Mouse (Mus musculus) heart, postnatal 36 days (tissue): ENCODE data around the gene Slc25a35. TPM values are rescaled to one million over a fixed set of nuclear protein-coding genes. Genes with fewer than 3 reads are reported as not detected.
"Not testable (repeated sequence)": the region's sequence is repeated elsewhere in the genome, so short reads cannot be mapped to it uniquely, and the experiment has no call there.

Source experiments
- DNase-seq, 2 experiments: peaks; one replicate each; pipeline ENCODE4 v3.0.0; 2021 to 2022
- intact Hi-C: fragments of 180-260 bp; cut with DNase I; formaldehyde crosslinking; loops from one replicate; pipeline ENCODE4 v1.15.1; 2025
- total RNA-seq, 2 experiments: library from RNA; stranded (reverse); gene quantifications; 2 replicates each; pipeline ENCODE4 v1.2.3; 2021

The Slc25a35 gene
- 1 to 10 TPM; 5.0 to 5.8 TPM for total RNA-seq

DNA sequence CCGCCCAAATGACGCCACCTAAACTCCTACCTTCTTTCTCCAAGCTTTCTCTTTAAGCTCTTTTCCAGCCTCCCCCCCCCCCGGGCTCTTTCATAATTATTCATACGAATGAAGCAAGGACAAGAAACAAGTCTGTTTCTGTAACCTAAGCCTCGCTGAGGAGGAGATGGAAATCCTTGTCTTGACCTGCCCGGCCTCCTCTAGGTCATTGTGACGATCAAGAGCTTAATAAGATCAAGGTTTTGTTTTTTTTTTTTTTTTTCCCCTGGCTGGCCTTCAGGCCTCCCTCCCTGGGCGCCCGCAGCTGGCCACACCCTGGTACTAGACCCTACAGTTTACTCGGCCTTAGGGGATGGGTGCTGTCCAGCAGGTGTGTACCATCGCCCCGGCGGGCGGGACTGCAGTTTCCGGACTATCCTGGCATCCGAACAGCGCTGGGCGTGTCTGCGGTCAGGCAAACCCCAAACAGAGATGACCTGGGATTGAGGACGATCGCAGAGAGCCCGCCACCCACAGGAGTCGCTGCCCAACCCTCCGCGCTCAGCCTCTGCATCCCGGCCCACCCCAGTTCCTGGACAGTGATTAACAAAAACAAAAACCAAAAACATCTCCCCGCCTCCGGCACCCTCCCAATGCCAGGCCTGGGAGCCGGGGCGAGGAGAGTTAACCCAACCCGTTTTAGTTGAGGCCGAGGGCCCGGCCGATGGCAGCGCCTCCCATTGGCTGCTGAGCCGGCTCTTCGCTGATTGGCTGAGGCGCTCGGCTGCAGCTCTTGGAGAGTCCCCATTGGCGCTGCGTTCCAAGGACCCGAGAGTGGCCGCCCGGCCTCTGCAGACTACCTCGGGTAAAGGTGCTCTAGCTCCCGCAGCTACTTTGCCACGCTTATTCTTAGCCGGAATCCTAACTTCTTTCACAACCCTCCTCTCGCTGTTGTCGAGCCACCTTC, at the start of gene Slc25a35:
Gene Slc25a35, plus strand, starts transcription at position 795 of the 946 bp plus-strand sequence.
- DNase-seq: peak; percentile 86 to 93

GRCm38 (mm10) chr11:68923191-68923590, 44.7 kb upstream of the Slc25a35 start:
- no peak for DNase-seq
- intact Hi-C loops: no loop called here

More for the DNA sequence above, at the start of gene Slc25a35:
- intact Hi-C loops: loop anchor here (1.0 to 5.0 kb wide), 3 partner anchors 15 to 69 kb away; no protein-coding TSS in a partner anchor

DNA sequence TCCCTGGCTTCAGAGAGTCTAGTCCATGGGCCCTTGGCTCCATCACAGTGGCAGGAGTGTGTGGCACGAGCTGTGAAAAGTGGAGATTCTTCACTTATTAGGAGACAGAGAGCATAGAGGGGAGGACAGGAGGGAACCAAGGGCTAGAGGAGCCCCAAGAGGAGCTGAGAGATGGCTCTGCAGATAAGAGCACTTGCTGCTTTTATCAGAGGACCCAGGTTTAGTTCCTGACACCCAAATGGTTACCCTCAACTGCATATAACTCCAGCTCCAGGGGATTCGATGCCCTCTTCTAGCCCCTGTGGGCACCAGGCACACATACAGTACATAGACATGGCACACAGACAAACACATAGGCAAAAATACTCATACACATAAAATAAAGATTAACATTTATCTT, 43.2 kb upstream of the Slc25a35 start:
- no peak for DNase-seq
- intact Hi-C loops: no loop called here

DNA sequence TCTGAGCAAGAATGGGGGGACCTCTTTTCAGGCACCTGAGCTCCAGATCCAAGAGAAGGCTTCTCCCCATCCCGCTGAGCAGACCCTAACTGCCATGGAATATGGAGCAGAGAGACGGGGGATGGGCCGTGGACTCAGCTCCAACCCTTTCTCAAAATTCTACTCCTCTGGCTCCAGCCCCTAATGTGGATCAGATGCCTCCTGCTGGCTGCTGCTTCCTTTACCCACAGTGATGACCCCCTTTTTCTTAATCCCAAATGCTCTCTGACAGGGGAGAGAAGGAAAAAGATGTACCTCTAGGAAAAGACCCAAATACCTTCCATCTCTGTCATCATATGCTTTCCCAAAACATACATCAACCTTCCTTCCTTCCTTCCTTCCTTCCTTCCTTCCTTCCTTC, 41.0 kb upstream of the Slc25a35 start, which contains the start of gene Odf4:
Gene Odf4, minus strand, starts transcription at position 101 of the 400 bp plus-strand sequence.
- DNase-seq: no peak
- intact Hi-C loops: no loop called here

- intact Hi-C loops: no loop called here
- DNase-seq: no peak
Observed at GRCm38 (mm10) chr11:68929947-68930346, 38.0 kb upstream of the Slc25a35 start.

DNA sequence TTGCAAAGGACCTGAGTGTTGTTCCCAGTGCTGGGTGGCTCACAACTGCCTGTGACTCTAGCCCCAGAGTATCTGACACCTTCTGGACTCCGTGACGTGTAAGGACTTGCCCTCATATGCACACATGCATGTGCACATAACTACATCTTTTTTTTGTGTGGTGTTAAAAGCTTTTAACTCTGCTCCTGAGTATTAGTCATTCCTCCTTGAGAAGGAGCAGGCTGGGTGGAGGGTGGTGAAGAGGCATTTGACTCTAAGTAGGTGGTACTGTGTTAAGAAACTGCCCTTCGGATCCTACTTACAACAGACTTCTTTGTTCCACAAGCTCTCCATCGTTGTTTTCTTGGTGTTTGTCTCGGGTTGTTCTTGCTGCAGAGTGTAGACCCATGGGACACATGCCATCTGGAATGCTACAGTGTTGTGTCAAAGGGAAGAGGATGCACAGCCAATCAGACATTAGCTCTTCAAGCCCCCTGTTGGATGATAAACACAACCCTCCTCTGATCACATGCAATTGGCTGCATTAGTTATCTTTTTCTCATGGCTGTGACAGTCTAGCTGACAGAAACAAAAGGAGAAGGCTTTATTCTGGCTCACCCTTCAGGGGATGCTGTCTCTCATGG, 33.9 kb upstream of the Slc25a35 start:
- intact Hi-C loops: no loop called here
- DNase-seq: no peak

- intact Hi-C loops, DNase-seq: not testable (repeated sequence)
Observed at GRCm38 (mm10) chr11:68936951-68937350, 31.0 kb upstream of the Slc25a35 start.

DNA sequence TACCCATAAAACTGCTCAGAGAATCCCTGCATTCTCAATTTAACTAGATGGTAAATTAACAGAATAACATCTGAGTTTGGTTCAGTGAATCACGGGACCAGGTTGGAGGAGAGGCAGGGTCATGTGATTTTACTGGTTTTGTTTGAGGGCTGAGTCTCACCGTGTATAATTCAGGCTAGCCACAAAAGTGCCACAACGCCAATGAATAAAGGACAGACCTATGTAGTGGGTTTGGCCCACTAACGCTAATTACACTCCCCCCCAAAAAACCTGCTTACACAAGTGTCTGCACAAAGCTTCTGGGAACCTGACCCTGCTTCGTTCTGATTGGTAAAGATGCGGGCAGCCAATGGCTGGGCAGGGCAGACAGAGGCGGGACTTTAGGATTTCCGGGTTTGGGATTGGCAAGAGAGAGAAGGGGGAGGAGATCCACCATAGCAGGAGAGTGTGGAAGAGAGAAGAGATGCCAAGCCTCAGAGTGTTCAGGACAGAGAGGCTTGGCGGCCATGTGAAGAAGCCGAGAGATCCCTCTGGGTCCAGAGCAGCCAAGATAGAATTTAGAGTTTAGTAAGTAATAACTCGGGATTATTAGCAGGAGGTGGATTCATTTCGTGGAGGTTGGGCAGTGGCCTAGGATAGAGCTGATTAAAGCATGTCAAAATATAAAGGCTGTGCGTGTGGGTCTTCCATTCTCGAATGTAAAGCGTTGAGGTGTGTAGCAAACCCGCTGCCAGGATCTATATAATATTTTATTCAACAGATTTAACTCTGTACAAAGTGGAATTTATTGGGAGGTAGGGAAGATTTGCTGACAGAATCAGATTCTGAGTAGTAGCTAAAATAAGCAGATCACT, 28.3 kb upstream of the Slc25a35 start:
- intact Hi-C loops: no loop called here

GRCm38 (mm10) chr11:68940516-68940915, 27.4 kb upstream of the Slc25a35 start:
- intact Hi-C loops: no loop called here
- no peak for DNase-seq

More for the DNA sequence above, 28.3 kb upstream of the Slc25a35 start:
- DNase-seq: peak; percentile 81 to 83

DNA sequence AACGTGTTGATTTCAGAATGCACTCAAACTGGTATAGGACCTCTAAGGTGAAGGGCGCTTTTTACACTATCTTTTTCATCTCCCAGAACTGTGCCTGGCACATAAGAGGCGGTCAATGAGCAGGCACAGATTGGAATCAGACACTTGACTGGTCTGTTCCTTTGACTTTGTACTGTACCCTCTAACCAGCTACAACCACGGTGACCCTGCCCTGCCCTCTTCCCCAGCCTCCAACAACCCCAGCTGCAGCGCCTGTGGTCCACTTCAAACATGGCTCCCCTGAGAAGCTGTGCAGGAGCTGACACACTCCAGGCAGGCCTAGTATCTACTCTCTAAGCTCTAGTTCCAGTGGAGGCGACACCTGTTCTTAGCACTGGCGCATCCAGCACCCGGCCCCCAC, 25.2 kb upstream of the Slc25a35 start:
- DNase-seq: no peak
- intact Hi-C loops: no loop called here

- DNase-seq: no peak
- intact Hi-C loops: no loop called here
Observed at GRCm38 (mm10) chr11:68945245-68945644, 22.7 kb upstream of the Slc25a35 start.

DNA sequence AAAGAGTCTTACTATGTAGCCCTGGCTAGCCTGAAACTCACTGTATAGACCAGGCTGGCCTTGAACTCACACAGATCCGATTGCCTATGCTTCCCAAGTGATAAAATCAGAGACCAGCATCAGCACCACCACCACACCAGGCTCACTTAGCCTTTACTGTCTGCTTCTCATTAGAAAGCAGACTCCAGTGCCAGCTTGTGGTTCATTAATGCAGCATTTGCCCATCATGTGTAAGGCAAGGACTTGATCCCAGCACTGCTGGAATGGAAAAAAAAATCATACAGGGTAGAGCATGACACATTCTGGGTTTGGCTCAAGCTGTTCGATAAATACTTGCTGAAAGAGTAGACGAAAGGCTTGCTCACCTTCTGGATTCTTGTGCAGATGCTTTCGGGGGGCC, 21.9 kb upstream of the Slc25a35 start:
- DNase-seq: no peak
- intact Hi-C loops: no loop called here

DNA sequence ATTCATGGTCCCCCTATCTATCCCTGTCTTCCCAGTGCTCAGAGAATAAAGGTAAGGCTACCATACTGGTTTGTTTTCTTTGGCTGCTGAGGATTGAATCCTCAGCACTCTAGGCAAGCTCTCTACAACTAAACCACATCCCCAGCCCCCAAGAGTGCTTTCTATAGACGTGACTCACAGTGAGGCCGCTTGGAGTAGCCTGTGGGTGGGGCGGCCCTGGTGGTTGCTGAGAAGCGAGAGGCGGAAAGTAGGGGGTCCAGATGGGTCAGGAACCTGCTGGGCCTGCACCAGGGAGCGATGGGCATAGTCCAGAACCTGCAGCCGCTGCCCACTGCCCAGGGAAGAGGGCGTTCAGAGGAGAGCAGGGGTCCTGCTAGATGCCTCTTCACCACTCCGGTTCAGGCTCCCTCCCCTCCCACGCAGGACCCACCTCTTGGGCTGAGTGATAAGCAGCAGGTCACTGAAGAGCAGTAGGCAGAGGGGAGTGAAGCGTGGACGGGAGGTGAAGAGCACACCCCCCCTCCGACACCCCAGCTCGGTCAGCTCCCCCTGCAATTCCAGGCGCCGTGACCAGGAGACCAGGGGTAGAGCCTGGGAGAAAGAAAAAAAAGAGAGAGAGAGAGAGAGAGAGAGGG, 21.0 kb upstream of the Slc25a35 start:
- intact Hi-C loops: no loop called here
- DNase-seq: no peak

GRCm38 (mm10) chr11:68947542-68947993, 20.4 kb upstream of the Slc25a35 start:
- no peak for DNase-seq
- intact Hi-C loops: no loop called here

DNA sequence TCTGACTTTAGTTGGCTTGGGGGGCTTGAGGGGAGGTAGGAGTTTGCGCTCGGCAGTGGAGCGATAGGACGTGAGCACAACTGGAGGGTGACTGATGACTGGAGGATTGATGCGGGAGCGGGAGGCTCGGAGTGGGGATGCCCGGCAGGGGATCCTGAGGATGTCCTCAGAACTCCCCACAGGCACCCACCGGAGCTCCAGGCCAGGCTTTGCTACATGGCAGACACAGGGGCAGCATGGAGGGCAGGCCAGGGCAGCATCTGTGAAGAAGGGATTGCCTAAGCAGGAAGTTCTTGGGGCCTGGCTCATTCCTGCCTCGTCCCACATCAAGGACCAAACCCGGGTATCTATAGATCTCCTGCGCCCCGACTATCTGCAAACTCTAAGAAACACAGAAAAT, 14.0 kb upstream of the Slc25a35 start:
- DNase-seq: no peak
- intact Hi-C loops: no loop called here

- peak in 1 of 2 experiments; percentile 45 for DNase-seq
- intact Hi-C loops: no loop called here
Observed at GRCm38 (mm10) chr11:68954408-68954807, 13.5 kb upstream of the Slc25a35 start.

GRCm38 (mm10) chr11:68955473-68955872, 12.5 kb upstream of the Slc25a35 start:
- no peak for DNase-seq
- intact Hi-C loops: no loop called here

DNA sequence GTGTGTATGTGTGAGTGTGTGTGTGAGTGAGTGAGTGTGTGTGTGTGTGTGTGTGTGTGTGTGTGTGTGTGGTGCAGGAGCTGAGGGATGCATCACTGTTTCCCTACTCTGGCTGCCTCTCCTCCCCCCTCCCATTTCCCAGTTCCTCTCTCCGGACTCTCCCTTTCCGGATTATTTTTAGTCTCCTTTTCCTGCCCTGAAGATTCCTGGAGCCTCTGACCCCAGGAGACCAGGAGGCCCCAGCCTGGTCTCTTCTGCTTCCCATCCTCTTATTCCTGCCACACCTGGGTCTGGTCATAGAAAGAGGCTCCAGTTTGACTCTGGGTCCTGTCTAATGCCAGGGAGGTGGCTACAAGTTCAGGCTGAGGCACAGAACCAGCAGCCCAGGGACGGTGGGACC, 11.8 kb upstream of the Slc25a35 start:
- peak; percentile 41 to 48 for DNase-seq

DNA sequence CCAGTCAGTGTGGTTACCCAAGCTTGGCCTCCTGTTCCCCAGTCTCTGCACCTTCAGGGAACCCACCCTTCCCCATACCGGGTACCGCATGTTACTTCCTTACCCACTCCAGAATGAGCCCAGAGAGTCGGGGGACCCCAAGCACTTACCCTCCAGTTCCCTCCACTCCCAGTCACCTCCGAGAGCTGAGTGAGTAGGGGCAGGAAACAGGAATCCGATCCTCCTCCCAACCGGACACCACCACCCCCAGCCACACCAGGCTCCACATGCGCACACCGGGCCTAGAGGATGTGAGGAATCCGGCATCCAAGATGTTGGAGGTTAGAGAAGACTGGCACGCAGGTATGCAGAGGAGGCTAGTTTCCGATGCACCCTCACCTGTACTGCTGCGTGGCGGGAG, 11.2 kb upstream of the Slc25a35 start:
- intact Hi-C loops: loop anchor here (2.0 kb wide), 1 partner anchor 50 kb away; no protein-coding TSS in a partner anchor
- peak in 1 of 2 experiments; percentile 51 for DNase-seq

More for the DNA sequence above, 11.8 kb upstream of the Slc25a35 start:
- intact Hi-C loops: loop anchor here (2.0 kb wide), 1 partner anchor 49 kb away; no protein-coding TSS in a partner anchor

- intact Hi-C loops: loop anchor here (2.0 kb wide), 1 partner anchor 51 kb away; no protein-coding TSS in a partner anchor
- DNase-seq: peak in 1 of 2 experiments; percentile 42
Observed at GRCm38 (mm10) chr11:68957308-68957707, 10.6 kb upstream of the Slc25a35 start, which contains the start of gene Arhgef15. Arhgef15 (minus strand) TSS chr11:68957480.
